Mouse (Mus musculus) layer of hippocampus, adult 2 months (tissue): ENCODE data around the gene Ube2b. TPM values are rescaled to one million over a fixed set of nuclear protein-coding genes. Genes with fewer than 3 reads are reported as not detected.

Experiments used
- DNase-seq, 2 experiments: peaks; one replicate each; pipeline ENCODE4 v3.0.0; 2022; ENCODE audit warnings: low spot score in 2 of 2
- H3K27ac ChIP-seq: fragments of 200-600 bp; 2 replicates; pipeline ENCODE4 v1.8.1; 2022
- H3K4me3 ChIP-seq: fragments of 200-600 bp; 2 replicates; pipeline ENCODE4 v1.8.1; 2022; ENCODE audit warnings: mild to moderate bottlenecking
- CTCF ChIP-seq: fragments of 200-600 bp; conservative IDR thresholded peaks from 2 replicates; pipeline ENCODE4 v1.8.1; 2022; ENCODE audit warnings: antibody characterized with exemption, mild to moderate bottlenecking, moderate library complexity
- total RNA-seq, 2 experiments: library from RNA; stranded (reverse); gene quantifications; 2 replicates each; pipeline ENCODE4 v1.2.3; 2021

Ube2b gene
- total RNA-seq, 2 experiments from 2014 or later = 182 to 191 TPM

DNA sequence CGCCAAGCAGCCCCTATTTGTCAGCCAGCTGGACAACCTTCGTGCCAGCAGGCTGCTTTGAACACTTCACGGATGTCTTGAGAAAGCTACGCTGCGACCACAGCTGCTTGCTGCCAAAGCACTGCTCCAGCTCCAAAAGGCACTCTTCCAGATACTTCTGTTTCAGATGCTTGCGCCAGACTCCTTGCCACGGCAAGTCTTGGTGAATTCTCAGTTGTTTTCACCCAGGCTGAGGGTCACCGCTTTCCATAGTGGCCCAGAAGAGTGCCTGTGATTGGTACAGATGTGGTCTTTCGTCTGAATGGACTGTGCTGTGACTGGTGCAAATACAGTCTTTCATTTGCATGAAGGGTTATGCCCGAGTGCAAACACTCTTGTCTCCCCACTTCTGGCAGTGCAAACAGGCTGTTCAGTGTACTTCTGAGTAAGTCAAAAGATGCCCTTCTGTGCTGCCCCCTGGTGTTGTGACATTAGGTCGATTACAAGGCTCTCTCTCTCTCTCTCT, 39.5 kb downstream of the Ube2b start:
- H3K27ac ChIP-seq = 0 out of 2 replicates have a peak overlapping the region, but pooled peaks have one; percentile 10
- H3K4me3 ChIP-seq = no peak overlapping the region
- TF ChIP-seq CTCF = peak; percentile 57
- peak in 1 of 2 experiments; percentile 24 for DNase-seq

GRCm38 (mm10) chr11:51960061-51960460, 40.5 kb downstream of the Ube2b start:
- DNase-seq = no peak
- no peak overlapping the region for H3K27ac ChIP-seq
- H3K4me3 ChIP-seq = no peak overlapping the region
- TF ChIP-seq CTCF = no peak

DNA sequence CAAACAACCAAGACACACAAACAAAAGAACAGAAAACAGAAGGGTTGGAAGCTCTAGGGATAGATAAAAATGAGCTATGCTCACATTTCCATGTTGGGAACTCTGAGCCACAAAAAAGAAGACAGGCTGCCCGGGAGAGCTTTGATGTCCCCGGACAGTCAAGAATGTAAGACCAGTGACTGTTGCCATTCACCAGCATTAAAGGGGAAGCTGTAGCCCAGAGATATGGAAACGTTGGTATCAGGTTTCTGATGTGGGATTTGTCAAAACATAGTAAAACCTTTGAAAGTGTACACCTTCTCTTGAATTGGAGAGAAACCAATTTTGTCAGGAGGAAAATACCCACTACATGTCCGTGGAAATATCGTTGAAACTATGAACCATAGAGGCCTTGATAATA, 41.1 kb downstream of the Ube2b start:
- DNase-seq = no peak
- no peak overlapping the region for H3K4me3 ChIP-seq
- no peak for TF ChIP-seq CTCF
- H3K27ac ChIP-seq = no peak overlapping the region

DNA sequence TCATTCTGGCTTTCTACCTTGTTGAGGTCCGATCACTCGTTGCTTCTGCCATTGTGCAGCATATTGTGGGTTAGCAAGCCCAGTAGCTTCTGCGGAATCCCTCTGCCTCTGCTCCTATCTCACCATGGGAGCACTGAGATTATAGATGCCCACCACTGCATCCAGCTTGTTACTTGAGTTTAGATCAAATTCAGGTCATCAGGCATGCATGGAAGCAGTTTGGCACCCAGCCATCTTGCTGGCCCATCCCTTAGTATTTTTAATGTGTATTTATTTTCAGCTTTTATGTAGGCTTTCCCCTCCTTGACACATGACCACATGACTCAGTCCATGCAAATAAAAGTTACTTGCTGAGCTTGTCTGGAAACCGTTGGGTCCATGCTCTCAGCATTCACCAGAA, 42.8 kb downstream of the Ube2b start:
- no peak for TF ChIP-seq CTCF
- H3K27ac ChIP-seq = no peak overlapping the region
- DNase-seq = no peak
- no peak overlapping the region for H3K4me3 ChIP-seq

- TF ChIP-seq CTCF = no peak
- no peak overlapping the region for H3K27ac ChIP-seq
- H3K4me3 ChIP-seq = no peak overlapping the region
Observed at GRCm38 (mm10) chr11:51956112-51956511, 44.5 kb downstream of the Ube2b start.

GRCm38 (mm10) chr11:51951861-51952420, 48.6 kb downstream of the Ube2b start:
- TF ChIP-seq CTCF = no peak
- DNase-seq = no peak
- no peak overlapping the region for H3K27ac ChIP-seq
- H3K4me3 ChIP-seq = no peak overlapping the region

More at GRCm38 (mm10) chr11:51956112-51956511, 44.5 kb downstream of the Ube2b start:
- no peak for DNase-seq

- 0 out of 2 replicates have a peak, but pooled peaks have one; percentile 13 for TF ChIP-seq CTCF
- Histone ChIP-seq H3K4me3 (no peak overlapping the region), H3K27ac (no peak overlapping the region)
- no peak for DNase-seq
Observed at GRCm38 (mm10) chr11:51949919-51950318, 50.6 kb downstream of the Ube2b start.

GRCm38 (mm10) chr11:51949155-51949840, 51.3 kb downstream of the Ube2b start:
- no peak overlapping the region for H3K4me3 ChIP-seq
- TF ChIP-seq CTCF = no peak
- H3K27ac ChIP-seq = no peak overlapping the region
- DNase-seq = no peak

DNA sequence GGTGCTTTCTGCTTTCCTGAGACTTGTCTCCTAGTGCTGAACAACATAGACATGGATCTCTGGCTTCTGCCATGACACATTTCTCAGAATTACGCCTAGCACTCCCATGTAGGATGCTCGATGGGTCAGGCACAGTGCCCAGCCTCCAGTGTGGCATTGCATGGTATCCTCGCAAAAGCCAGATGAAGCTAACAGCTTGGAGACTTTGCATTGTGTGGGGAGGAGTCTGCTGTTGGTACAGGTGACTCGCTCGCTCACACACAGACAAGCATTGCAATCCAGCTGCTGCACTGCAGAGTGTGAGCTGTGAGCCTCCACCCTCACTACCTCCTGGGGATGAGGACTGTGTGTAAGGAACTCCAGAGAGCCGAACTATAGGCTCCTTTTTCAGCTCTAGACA, 54.4 kb downstream of the Ube2b start:
- no peak for TF ChIP-seq CTCF
- no peak for DNase-seq
- no peak overlapping the region for H3K4me3 ChIP-seq
- H3K27ac ChIP-seq = peak overlapping the region; percentile 72

- DNase-seq = peak in 1 of 2 experiments; percentile 31
- peak overlapping the region; percentile 6; the same call in 1 of the 2 replicates for H3K4me3 ChIP-seq
Observed at GRCm38 (mm10) chr11:51945548-51945947, 55.0 kb downstream of the Ube2b start.

DNA sequence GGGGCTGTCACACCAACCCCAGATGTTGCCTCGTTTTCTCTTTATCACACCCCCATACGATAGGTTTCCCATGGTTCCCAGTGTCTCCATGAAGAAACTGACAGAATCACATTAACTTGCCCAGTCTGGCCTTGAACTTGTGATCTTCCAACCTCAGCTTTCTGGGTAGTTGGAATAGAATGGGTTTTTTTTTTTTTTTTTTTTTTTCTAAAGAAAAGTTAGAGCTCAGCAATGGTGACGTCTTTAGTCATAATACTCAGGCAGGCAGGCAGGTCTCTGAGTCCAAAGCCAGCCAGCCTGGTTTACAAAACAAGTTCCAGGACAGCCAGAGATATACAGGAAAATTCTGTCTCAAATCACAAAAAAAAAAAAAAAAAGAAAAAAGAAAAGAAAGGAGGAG, 56.3 kb downstream of the Ube2b start:
- no peak for DNase-seq
- H3K4me3 ChIP-seq = no peak overlapping the region

More at GRCm38 (mm10) chr11:51945548-51945947, 55.0 kb downstream of the Ube2b start:
- no peak for TF ChIP-seq CTCF
- peak overlapping the region; percentile 72 for H3K27ac ChIP-seq

GRCm38 (mm10) chr11:51943500-51943841, 57.1 kb downstream of the Ube2b start:
- TF ChIP-seq CTCF = no peak
- H3K4me3 ChIP-seq = no peak overlapping the region
- 0 out of 2 replicates have a peak overlapping the region, but pooled peaks have one; percentile 7 for H3K27ac ChIP-seq
- DNase-seq = no peak

More for the DNA sequence above, 56.3 kb downstream of the Ube2b start:
- no peak for TF ChIP-seq CTCF
- no peak overlapping the region for H3K27ac ChIP-seq

DNA sequence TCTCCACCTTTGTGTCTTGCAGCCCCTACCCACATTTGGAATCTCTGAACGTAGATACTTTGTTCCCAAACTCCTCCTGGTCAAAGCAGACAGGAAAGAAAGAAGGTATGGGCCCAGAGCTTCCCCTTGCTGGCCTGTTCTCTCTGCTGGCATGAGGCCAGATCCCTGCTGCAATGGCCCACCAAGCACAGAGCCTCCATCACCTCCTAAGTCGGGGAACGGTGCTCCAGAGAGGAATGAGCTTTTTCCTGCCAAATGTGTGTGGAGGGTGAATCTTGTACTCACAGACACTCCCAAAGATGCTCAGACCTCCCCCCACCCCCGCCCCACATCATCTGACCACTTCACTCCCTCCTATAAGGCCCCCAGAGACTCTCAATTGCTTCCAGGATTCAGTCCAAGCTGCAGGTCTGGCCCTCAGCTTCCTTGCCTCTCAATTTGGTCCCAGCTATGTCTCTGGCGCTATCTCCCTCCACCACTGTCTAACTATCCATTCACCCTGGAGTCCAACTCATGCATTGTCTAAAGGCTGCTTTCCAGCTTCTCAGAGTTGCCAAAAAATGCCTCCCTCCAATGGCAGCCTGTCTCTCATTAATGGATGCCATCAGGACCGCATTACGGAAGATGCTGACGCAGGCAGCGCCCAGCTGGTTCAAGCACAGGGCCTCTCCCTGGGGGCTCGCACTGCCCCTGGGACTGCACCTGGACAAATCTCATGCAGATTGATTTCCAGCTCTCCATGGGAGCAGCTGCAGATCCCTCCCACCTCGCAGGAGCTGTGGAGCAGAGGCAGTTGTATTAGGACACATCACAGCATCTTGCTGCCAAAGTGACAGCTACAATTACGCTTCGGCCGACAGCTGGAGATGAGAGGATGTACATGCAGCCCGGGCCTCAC, 57.7 kb downstream of the Ube2b start:
- no peak for TF ChIP-seq CTCF
- Histone ChIP-seq H3K27ac (no peak overlapping the region), H3K4me3 (no peak overlapping the region)
- no peak for DNase-seq
